Comparison of ENCODE assay signal across 28 mouse cellular contexts in the genomic region with DNA sequence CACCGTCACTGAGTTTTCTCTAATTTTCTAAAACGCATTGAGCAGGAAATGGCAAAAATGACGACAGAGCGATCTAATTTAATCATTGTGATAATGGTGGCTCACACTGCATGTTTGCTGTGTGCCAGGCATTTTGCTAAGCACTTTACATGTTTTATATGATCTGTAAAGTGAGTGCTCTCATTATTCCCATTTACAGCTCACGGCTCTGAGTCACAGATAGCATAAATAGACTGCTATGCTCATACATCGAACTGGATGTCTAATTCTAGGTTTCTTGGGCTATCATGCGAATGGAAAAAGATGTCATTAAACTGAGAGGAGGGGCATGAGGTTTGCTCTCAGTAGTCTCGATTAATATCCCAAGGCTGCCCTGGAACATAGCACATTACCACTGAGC.
DNase-seq lines count a peak whose midpoint lies in the region; ATAC-seq lines count a peak whose summit lies in the region.
"Had no signal": no experiment of that assay in that cellular context is flagged by ENCODE, and none has a peak within 500 bp of the region (broad histone marks: within the 10 kb centered on the region; RNA-seq: fewer than 3 reads in every experiment).

No protein-coding gene starts in this region.

- H3K9ac ChIP-seq in forebrain, embryonic 16.5 days (replicated peaks; ENCODE audit: low read depth, low read length): no peak overlapping the region
- H3K9ac ChIP-seq: embryonic facial prominence, embryonic 13.5 days; limb, embryonic 12.5 days; liver, embryonic 15.5 days; lung, embryonic 14.5 days; neural tube, embryonic 12.5 days; stomach, embryonic 15.5 days had no signal

- no peaks in the 10 kb centered on the region for H3K9me3 ChIP-seq in forebrain, embryonic 16.5 days (ENCODE audit: control insufficient read depth, low read length)
- H3K9me3 ChIP-seq: embryonic facial prominence, embryonic 13.5 days; limb, embryonic 12.5 days; liver, embryonic 15.5 days; neural tube, embryonic 12.5 days; stomach, embryonic 15.5 days had no signal

- no peaks in the 10 kb centered on the region for H3K27me3 ChIP-seq in forebrain, embryonic 16.5 days (replicated peaks; ENCODE audit: control insufficient read depth, insufficient read depth, low read length)
- H3K27me3 ChIP-seq: embryonic facial prominence, embryonic 13.5 days; limb, embryonic 12.5 days; liver, embryonic 15.5 days; neural tube, embryonic 12.5 days; stomach, embryonic 15.5 days had no signal

- WGBS in forebrain, embryonic 16.5 days: 61% methylated on average over 8 of the region's 8 CpGs

- no peak for DNase-seq in frontal cortex, postnatal 25 days (ENCODE audit: low spot score in 2 of 2)
- peak; percentile 13 to 30 for DNase-seq in left cerebral cortex, postnatal 25 days (ENCODE audit: low spot score in 2 of 2)
- no peak for DNase-seq in left cerebral cortex, adult 9 months (ENCODE audit: low spot score in 2 of 2)
- peak; percentile 24 for DNase-seq in brain, adult 2 months (ENCODE audit: low read depth, low spot score)
- DNase-seq in thymus, postnatal 14 days: no peak
- no peak for DNase-seq in gastrocnemius, adult 18-20 months (ENCODE audit: low spot score)
- DNase-seq: adrenal gland, postnatal 14 days; cerebellum, adult 18-20 months; cerebellum, postnatal 10 days; gastrocnemius, adult 2 months; gastrocnemius, postnatal 36 days; heart, adult 2 months; heart, postnatal 14 days; kidney, postnatal 14 days; layer of hippocampus, adult 9-11 months; lung, postnatal 14 days; midbrain, embryonic 14.5 days; right cerebral cortex, postnatal 14 days; thymus, postnatal 25 days had no signal

- H3K4me2 ChIP-seq in forebrain, embryonic 16.5 days (ENCODE audit: low read length): no peak overlapping the region
- H3K4me2 ChIP-seq: embryonic facial prominence, embryonic 13.5 days; limb, embryonic 12.5 days; liver, embryonic 15.5 days; lung, embryonic 14.5 days; neural tube, embryonic 12.5 days; stomach, embryonic 15.5 days had no signal

- H3K36me3 ChIP-seq in forebrain, embryonic 16.5 days (ENCODE audit: control insufficient read depth, insufficient read depth): no peaks in the 10 kb centered on the region
- H3K36me3 ChIP-seq: embryonic facial prominence, embryonic 13.5 days; limb, embryonic 12.5 days; liver, embryonic 15.5 days; neural tube, embryonic 12.5 days; stomach, embryonic 15.5 days had no signal

- intact Hi-C loops in left cerebral cortex, postnatal 25 days (cut with DNase I): no loop called here

- ATAC-seq in frontal cortex, adult (ENCODE audit: low TSS enrichment): peak; percentile 65; the same call in 1 of the 2 replicates
- peak; percentile 80 for ATAC-seq in forebrain, embryonic 16.5 days
- ATAC-seq: intestine, postnatal 0 days had no signal

- no peaks in the 10 kb centered on the region for H3K4me1 ChIP-seq in forebrain, embryonic 16.5 days (replicated peaks; ENCODE audit: control insufficient read depth, insufficient read depth, low read length)
- H3K4me1 ChIP-seq: embryonic facial prominence, embryonic 13.5 days; limb, embryonic 12.5 days; liver, embryonic 15.5 days; neural tube, embryonic 12.5 days; stomach, embryonic 15.5 days had no signal

- H3K27ac ChIP-seq in forebrain, embryonic 16.5 days (ENCODE audit: low read length): no peak overlapping the region
- H3K27ac ChIP-seq: embryonic facial prominence, embryonic 13.5 days; gastrocnemius, adult 2 months; heart, adult 2 months; limb, embryonic 12.5 days; liver, embryonic 15.5 days; neural tube, embryonic 12.5 days; stomach, embryonic 15.5 days had no signal

- H3K4me3 ChIP-seq in forebrain, embryonic 16.5 days (replicated peaks; ENCODE audit: low read length): no peak overlapping the region
- H3K4me3 ChIP-seq: embryonic facial prominence, embryonic 13.5 days; gastrocnemius, adult 2 months; heart, adult 2 months; limb, embryonic 12.5 days; liver, embryonic 15.5 days; neural tube, embryonic 12.5 days; stomach, embryonic 15.5 days had no signal

Comparison
In these comparisons a context has a peak if more than half of its experiments do, and no peak if none do; other contexts are left out.
1. DNase-seq: peak in left cerebral cortex, postnatal 25 days (2 of 2) and brain, adult 2 months (single experiment); none in frontal cortex, postnatal 25 days (0 of 2), left cerebral cortex, adult 9 months (0 of 2), thymus, postnatal 14 days (single experiment) and gastrocnemius, adult 18-20 months (single experiment).